Mouse (Mus musculus): ENCODE measurements around the gene Olfr1496.
"Not testable (repeated sequence)": the region's sequence is repeated elsewhere in the genome, so short reads cannot be mapped to it uniquely, and the experiment has no call there.

Olfr1496 gene

GRCm38 (mm10) chr19:13777578-13777977 is at the start of gene Olfr1496:
Gene Olfr1496, plus strand, starts transcription at chr19:13777878.
- ChIA-PET CTCF (no interaction called here), POLR2A (no interaction called here)

GRCm38 (mm10) chr19:13739428-13739827 is 38.2 kb upstream of the Olfr1496 start, which contains the start of gene Olfr1494:
Gene Olfr1494, plus strand, starts transcription at chr19:13739728.
- ChIA-PET CTCF (no interaction called here), POLR2A (no interaction called here)

GRCm38 (mm10) chr19:13749366-13749765 is 28.3 kb upstream of the Olfr1496 start:
- ChIA-PET CTCF (no interaction called here), POLR2A (no interaction called here)

GRCm38 (mm10) chr19:13764306-13764705 is 13.4 kb upstream of the Olfr1496 start, which contains the start of gene Olfr1495:
Gene Olfr1495, plus strand, starts transcription at chr19:13764606.
- CTCF ChIA-PET: no interaction called here
- POLR2A ChIA-PET: no interaction called here

GRCm38 (mm10) chr19:13768565-13769276 is 9.0 kb upstream of the Olfr1496 start:
- ChIA-PET CTCF (interaction anchor here in 1 of 4 experiments (0.9 kb wide), 1 partner anchor 50 kb away, joined by 3 read pairs; the partner anchor contains the start of gene Olfr1499), POLR2A (no interaction called here)

- ChIA-PET POLR2A (no interaction called here), CTCF (no interaction called here)
Measured at GRCm38 (mm10) chr19:13798102-13798501, 20.4 kb downstream of the Olfr1496 start, which contains the start of gene Olfr1497. Gene Olfr1497, minus strand, starts transcription at chr19:13798202.

- POLR2A ChIA-PET, CTCF ChIA-PET: not testable (repeated sequence)
Measured at GRCm38 (mm10) chr19:13805486-13805885, 27.8 kb downstream of the Olfr1496 start.

- ChIA-PET CTCF (no interaction called here), POLR2A (no interaction called here)
Measured at GRCm38 (mm10) chr19:13812823-13813222, 35.1 kb downstream of the Olfr1496 start.

GRCm38 (mm10) chr19:13818827-13819226 is 41.1 kb downstream of the Olfr1496 start:
- ChIA-PET CTCF (interaction anchor here in 2 of 4 experiments (0.5 to 1.4 kb wide), 4 partner anchors 27 to 826 kb away, joined by 3 to 6 read pairs (median 3); no protein-coding TSS in a partner anchor), POLR2A (no interaction called here)

GRCm38 (mm10) chr19:13819347-13819746 is 41.7 kb downstream of the Olfr1496 start, which contains the start of gene Olfr1499:
Gene Olfr1499, minus strand, starts transcription at chr19:13819447.
- POLR2A ChIA-PET: no interaction called here
- CTCF ChIA-PET: interaction anchor here in 1 of 4 experiments (0.7 to 1.4 kb wide), 2 partner anchors 50 to 75 kb away, joined by 3 read pairs; no protein-coding TSS in a partner anchor

GRCm38 (mm10) chr19:13820847-13821246 is 43.2 kb downstream of the Olfr1496 start:
- CTCF ChIA-PET: no interaction called here
- POLR2A ChIA-PET: no interaction called here

GRCm38 (mm10) chr19:13828447-13828846 is 50.8 kb downstream of the Olfr1496 start:
- CTCF ChIA-PET: no interaction called here
- POLR2A ChIA-PET: no interaction called here

GRCm38 (mm10) chr19:13830388-13830787 is 52.7 kb downstream of the Olfr1496 start, which contains the start of gene Olfr1500:
Gene Olfr1500, minus strand, starts transcription at chr19:13830488.
- CTCF ChIA-PET: no interaction called here

More at GRCm38 (mm10) chr19:13830388-13830787, 52.7 kb downstream of the Olfr1496 start, which contains the start of gene Olfr1500:
- POLR2A ChIA-PET: no interaction called here

All from embryonic stem cell, embryonic (primary cell).